Mouse (Mus musculus): ENCODE data around the gene Ifnl2. TPM values are rescaled to one million over a fixed set of nuclear protein-coding genes. Genes with fewer than 3 reads are reported as not detected.

Ifnl2 gene
- polyA plus RNA-seq, 1 experiment from 2014 or later, result not detected

GRCm38 (mm10) chr7:28482854-28483253 is 27.4 kb downstream of the Ifnl2 start:
- no peak overlapping the region for H3K9ac ChIP-seq (ENCODE audit: low read depth, low read length)
- H3K4me3 ChIP-seq (ENCODE audit: low read depth, low read length), result no peak overlapping the region
- H3K27ac ChIP-seq (ENCODE audit: low read length), result no peak overlapping the region
- no peaks in the 10 kb centered on the region for H3K9me3 ChIP-seq (replicated peaks; ENCODE audit: control insufficient read depth, low read length, poor library complexity, severe bottlenecking)
- H3K36me3 ChIP-seq (ENCODE audit: control insufficient read depth, insufficient read depth, low read length), result no peaks in the 10 kb centered on the region
- no peak for ATAC-seq
- no peak overlapping the region for H3K4me2 ChIP-seq (ENCODE audit: low read length)
- H3K4me1 ChIP-seq (ENCODE audit: control insufficient read depth, insufficient read depth, low read length), result peaks cover under 1% of the 10 kb centered on the region; the same call in 1 of the 2 replicates
- H3K27me3 ChIP-seq (ENCODE audit: control insufficient read depth, insufficient read depth, low read depth, low read length), result peaks cover 2% of the 10 kb centered on the region; the same call in 1 of the 2 replicates
- WGBS, result 85% methylated on average over 11 of the region's 11 CpGs

DNA sequence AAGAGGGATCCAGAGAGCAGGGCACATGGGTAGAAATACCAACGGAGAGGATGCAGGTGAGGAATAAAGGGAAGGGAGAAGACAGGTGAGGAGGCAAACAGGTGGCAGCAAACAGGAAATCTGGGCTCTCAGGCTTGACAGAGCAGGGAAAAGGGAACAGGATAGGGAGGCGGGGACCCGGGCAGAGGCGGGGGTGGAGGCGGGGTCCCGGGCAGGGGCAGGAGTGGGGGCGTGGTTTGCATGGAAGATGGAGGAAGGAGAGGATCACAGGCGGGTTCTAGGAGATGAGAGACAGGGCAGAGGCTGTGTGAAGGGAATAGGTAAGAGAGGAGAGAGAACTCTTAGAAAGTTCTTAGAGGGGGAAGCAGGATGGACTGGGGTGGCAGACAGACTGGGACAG is 31.4 kb downstream of the Ifnl2 start:
- no peaks in the 10 kb centered on the region for H3K36me3 ChIP-seq (ENCODE audit: control insufficient read depth, insufficient read depth, low read length)
- H3K4me1 ChIP-seq (ENCODE audit: control insufficient read depth, insufficient read depth, low read length), result no peaks in the 10 kb centered on the region
- 6% methylated on average over 8 of the region's 8 CpGs for WGBS
- H3K27ac ChIP-seq (ENCODE audit: low read length), result no peak overlapping the region
- no peak overlapping the region for H3K4me3 ChIP-seq (ENCODE audit: low read depth, low read length)
- H3K9me3 ChIP-seq (replicated peaks; ENCODE audit: control insufficient read depth, low read length, poor library complexity, severe bottlenecking), result no peaks in the 10 kb centered on the region
- H3K27me3 ChIP-seq (ENCODE audit: control insufficient read depth, insufficient read depth, low read depth, low read length), result no peaks in the 10 kb centered on the region
- no peak overlapping the region for H3K9ac ChIP-seq (ENCODE audit: low read depth, low read length)
- H3K4me2 ChIP-seq (ENCODE audit: low read length), result no peak overlapping the region
- ATAC-seq, result no peak

DNA sequence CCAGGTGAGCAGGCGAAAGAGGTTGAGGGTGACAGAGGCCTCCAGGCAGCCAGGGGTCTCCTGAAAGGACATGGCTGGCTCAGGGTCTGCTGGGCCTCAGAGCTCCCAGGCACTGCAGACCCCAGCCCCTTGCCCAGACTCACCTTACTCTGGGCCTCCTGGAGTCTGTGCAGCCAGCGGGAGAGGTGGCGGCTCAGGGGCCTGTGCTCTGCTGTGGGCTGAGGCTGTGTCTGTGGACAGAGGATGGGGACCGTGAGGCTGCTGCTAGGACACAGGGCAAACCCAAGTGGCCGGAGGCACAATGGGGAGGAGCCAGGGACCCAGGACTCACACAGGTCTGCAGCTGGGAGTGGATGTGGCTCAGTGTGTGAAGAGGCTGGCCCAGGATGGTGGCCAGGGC is 32.9 kb downstream of the Ifnl2 start:
- Histone ChIP-seq H3K4me1 (ENCODE audit: control insufficient read depth, insufficient read depth, low read length) (no peaks in the 10 kb centered on the region), H3K4me2 (ENCODE audit: low read length) (no peak overlapping the region), H3K9me3 (replicated peaks; ENCODE audit: control insufficient read depth, low read length, poor library complexity, severe bottlenecking) (no peaks in the 10 kb centered on the region), H3K4me3 (ENCODE audit: low read depth, low read length) (no peak overlapping the region), H3K27me3 (ENCODE audit: control insufficient read depth, insufficient read depth, low read depth, low read length) (no peaks in the 10 kb centered on the region), H3K27ac (ENCODE audit: low read length) (no peak overlapping the region), H3K36me3 (ENCODE audit: control insufficient read depth, insufficient read depth, low read length) (no peaks in the 10 kb centered on the region), H3K9ac (ENCODE audit: low read depth, low read length) (no peak overlapping the region)
- WGBS, result 92% methylated on average over 5 of the region's 5 CpGs
- ATAC-seq, result no peak

DNA sequence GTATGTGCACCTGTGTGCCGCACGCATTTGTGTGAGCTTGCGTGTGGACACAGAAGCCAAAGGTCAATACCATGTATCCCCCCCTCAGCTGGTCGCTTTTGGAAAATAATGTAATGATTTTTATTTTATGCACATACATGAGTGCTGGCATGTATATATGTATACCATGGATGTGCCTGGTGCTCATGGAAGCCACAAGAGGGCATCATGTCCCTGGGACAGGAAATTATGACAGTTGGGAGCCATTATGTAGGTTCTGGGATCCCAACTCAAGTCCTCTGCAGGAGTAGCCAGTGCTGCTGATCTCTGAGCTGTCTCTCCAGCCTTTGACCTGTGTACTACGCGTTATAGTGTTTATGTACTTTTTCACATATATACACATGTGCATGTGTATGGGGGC is 34.1 kb downstream of the Ifnl2 start:
- H3K27me3 ChIP-seq (ENCODE audit: control insufficient read depth, insufficient read depth, low read depth, low read length), result no peaks in the 10 kb centered on the region
- H3K9me3 ChIP-seq (replicated peaks; ENCODE audit: control insufficient read depth, low read length, poor library complexity, severe bottlenecking), result no peaks in the 10 kb centered on the region
- 90% methylated on average over 6 of the region's 6 CpGs for WGBS
- no peak overlapping the region for H3K4me3 ChIP-seq (ENCODE audit: low read depth, low read length)
- no peaks in the 10 kb centered on the region for H3K36me3 ChIP-seq (ENCODE audit: control insufficient read depth, insufficient read depth, low read length)
- H3K4me2 ChIP-seq (ENCODE audit: low read length), result no peak overlapping the region
- H3K27ac ChIP-seq (ENCODE audit: low read length), result no peak overlapping the region
- no peak overlapping the region for H3K9ac ChIP-seq (ENCODE audit: low read depth, low read length)
- no peaks in the 10 kb centered on the region for H3K4me1 ChIP-seq (ENCODE audit: control insufficient read depth, insufficient read depth, low read length)
- no peak for ATAC-seq

- Histone ChIP-seq H3K4me2 (ENCODE audit: low read length) (peak overlapping the region; percentile 46), H3K36me3 (ENCODE audit: control insufficient read depth, insufficient read depth, low read length) (peaks cover 19% of the 10 kb centered on the region), H3K27ac (ENCODE audit: low read length) (no peak overlapping the region), H3K4me1 (ENCODE audit: control insufficient read depth, insufficient read depth, low read length) (peaks cover 8% of the 10 kb centered on the region), H3K9me3 (replicated peaks; ENCODE audit: control insufficient read depth, low read length, poor library complexity, severe bottlenecking) (no peaks in the 10 kb centered on the region), H3K9ac (ENCODE audit: low read depth, low read length) (peak overlapping the region; percentile 21; the same call in 1 of the 2 replicates), H3K4me3 (ENCODE audit: low read depth, low read length) (peak overlapping the region; percentile 26), H3K27me3 (ENCODE audit: control insufficient read depth, insufficient read depth, low read depth, low read length) (no peaks in the 10 kb centered on the region)
- ATAC-seq, result no peak
- 3% methylated on average over 62 of the region's 63 CpGs for WGBS
These were observed 43.0 kb downstream of the Ifnl2 start for GRCm38 (mm10) chr7:28467213-28467751.

DNA sequence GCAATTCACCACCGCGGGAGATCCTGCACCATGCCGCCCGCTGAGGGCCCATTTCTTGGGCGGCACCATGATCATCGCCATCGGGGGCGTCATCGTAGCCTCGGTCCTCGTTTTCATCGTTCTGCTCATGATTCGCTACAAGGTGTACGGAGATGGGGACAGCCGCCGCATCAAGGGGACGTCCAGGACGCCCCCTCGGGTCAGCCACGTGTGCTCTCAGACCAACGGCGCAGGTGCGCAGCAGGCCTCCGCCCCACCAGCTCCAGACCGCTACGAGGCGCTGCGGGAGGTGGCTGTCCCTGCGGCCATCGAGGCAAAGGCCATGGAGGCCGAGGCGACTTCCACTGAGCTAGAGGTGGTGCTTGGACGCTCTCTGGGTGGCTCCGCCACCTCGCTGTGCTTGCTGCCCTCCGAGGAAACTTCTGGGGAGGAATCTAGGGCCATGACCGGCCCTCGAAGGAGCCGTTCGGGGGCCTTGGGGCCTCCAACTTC is 43.5 kb downstream of the Ifnl2 start:
- Histone ChIP-seq H3K4me3 (ENCODE audit: low read depth, low read length) (peak overlapping the region; percentile 26; the same call in 1 of the 2 replicates), H3K4me1 (ENCODE audit: control insufficient read depth, insufficient read depth, low read length) (peaks cover 8% of the 10 kb centered on the region), H3K9me3 (replicated peaks; ENCODE audit: control insufficient read depth, low read length, poor library complexity, severe bottlenecking) (no peaks in the 10 kb centered on the region), H3K36me3 (ENCODE audit: control insufficient read depth, insufficient read depth, low read length) (peaks cover 21% of the 10 kb centered on the region), H3K9ac (ENCODE audit: low read depth, low read length) (peak overlapping the region; percentile 21; the same call in 1 of the 2 replicates), H3K27ac (ENCODE audit: low read length) (no peak overlapping the region), H3K4me2 (ENCODE audit: low read length) (peak overlapping the region; percentile 46; the same call in 1 of the 2 replicates), H3K27me3 (ENCODE audit: control insufficient read depth, insufficient read depth, low read depth, low read length) (no peaks in the 10 kb centered on the region)
- 17% methylated on average over 40 of the region's 40 CpGs for WGBS
- no peak for ATAC-seq

- H3K4me2 ChIP-seq (ENCODE audit: low read length), result peak overlapping the region; percentile 40
- H3K27me3 ChIP-seq (ENCODE audit: control insufficient read depth, insufficient read depth, low read depth, low read length), result no peaks in the 10 kb centered on the region
- H3K9me3 ChIP-seq (replicated peaks; ENCODE audit: control insufficient read depth, low read length, poor library complexity, severe bottlenecking), result no peaks in the 10 kb centered on the region
- no peak overlapping the region for H3K9ac ChIP-seq (ENCODE audit: low read depth, low read length)
- 57% methylated on average over 10 of the region's 10 CpGs for WGBS
- peak; percentile 82 for ATAC-seq
- peak overlapping the region; percentile 25 for H3K4me3 ChIP-seq (ENCODE audit: low read depth, low read length)
- peaks cover 30% of the 10 kb centered on the region for H3K36me3 ChIP-seq (ENCODE audit: control insufficient read depth, insufficient read depth, low read length)
- no peak overlapping the region for H3K27ac ChIP-seq (ENCODE audit: low read length)
- H3K4me1 ChIP-seq (ENCODE audit: control insufficient read depth, insufficient read depth, low read length), result peaks cover 8% of the 10 kb centered on the region
These were observed 45.6 kb downstream of the Ifnl2 start for GRCm38 (mm10) chr7:28464416-28465212.

DNA sequence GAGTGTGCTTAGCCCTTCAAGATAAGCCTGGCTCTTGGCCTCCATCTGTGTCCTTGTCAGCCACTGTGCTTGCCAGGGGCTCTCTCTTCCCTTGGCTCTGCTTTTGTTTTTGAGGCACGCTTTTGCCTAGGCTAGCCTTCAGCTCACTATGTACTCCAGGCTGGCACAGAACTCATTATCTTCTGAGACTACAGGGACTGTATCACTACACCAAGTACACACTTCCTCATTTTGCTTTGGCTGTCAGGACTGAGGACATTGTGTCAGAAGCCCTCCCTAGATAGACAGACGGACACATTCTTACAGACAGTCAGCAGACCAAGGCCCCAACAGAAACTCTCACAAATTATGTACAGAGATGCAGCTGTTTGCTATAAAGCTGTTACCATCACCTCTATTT is 47.5 kb downstream of the Ifnl2 start:
- 100% methylated on average over 2 of the region's 2 CpGs for WGBS
- H3K4me2 ChIP-seq (ENCODE audit: low read length), result no peak overlapping the region
- H3K9me3 ChIP-seq (replicated peaks; ENCODE audit: control insufficient read depth, low read length, poor library complexity, severe bottlenecking), result no peaks in the 10 kb centered on the region
- no peak overlapping the region for H3K27ac ChIP-seq (ENCODE audit: low read length)
- H3K36me3 ChIP-seq (ENCODE audit: control insufficient read depth, insufficient read depth, low read length), result peaks cover 45% of the 10 kb centered on the region
- no peak for ATAC-seq
- no peak overlapping the region for H3K9ac ChIP-seq (ENCODE audit: low read depth, low read length)
- peaks cover 8% of the 10 kb centered on the region for H3K4me1 ChIP-seq (ENCODE audit: control insufficient read depth, insufficient read depth, low read length)
- H3K4me3 ChIP-seq (ENCODE audit: low read depth, low read length), result no peak overlapping the region
- H3K27me3 ChIP-seq (ENCODE audit: control insufficient read depth, insufficient read depth, low read depth, low read length), result no peaks in the 10 kb centered on the region

GRCm38 (mm10) chr7:28460361-28460760 is 49.9 kb downstream of the Ifnl2 start:
- WGBS, result 94% methylated on average over 5 of the region's 5 CpGs
- H3K9ac ChIP-seq (ENCODE audit: low read depth, low read length), result no peak overlapping the region
- H3K4me3 ChIP-seq (ENCODE audit: low read depth, low read length), result no peak overlapping the region
- peaks cover 5% of the 10 kb centered on the region; the same call in 1 of the 2 replicates for H3K4me1 ChIP-seq (ENCODE audit: control insufficient read depth, insufficient read depth, low read length)
- H3K4me2 ChIP-seq (ENCODE audit: low read length), result no peak overlapping the region
- ATAC-seq, result no peak
- no peaks in the 10 kb centered on the region for H3K27me3 ChIP-seq (ENCODE audit: control insufficient read depth, insufficient read depth, low read depth, low read length)
- no peaks in the 10 kb centered on the region for H3K9me3 ChIP-seq (replicated peaks; ENCODE audit: control insufficient read depth, low read length, poor library complexity, severe bottlenecking)
- H3K27ac ChIP-seq (ENCODE audit: low read length), result no peak overlapping the region
- H3K36me3 ChIP-seq (ENCODE audit: control insufficient read depth, insufficient read depth, low read length), result peaks cover 41% of the 10 kb centered on the region

Data from midbrain, embryonic 16.5 days (tissue).